Mouse (Mus musculus): ENCODE data around the gene E4f1.

Gene E4f1

DNA sequence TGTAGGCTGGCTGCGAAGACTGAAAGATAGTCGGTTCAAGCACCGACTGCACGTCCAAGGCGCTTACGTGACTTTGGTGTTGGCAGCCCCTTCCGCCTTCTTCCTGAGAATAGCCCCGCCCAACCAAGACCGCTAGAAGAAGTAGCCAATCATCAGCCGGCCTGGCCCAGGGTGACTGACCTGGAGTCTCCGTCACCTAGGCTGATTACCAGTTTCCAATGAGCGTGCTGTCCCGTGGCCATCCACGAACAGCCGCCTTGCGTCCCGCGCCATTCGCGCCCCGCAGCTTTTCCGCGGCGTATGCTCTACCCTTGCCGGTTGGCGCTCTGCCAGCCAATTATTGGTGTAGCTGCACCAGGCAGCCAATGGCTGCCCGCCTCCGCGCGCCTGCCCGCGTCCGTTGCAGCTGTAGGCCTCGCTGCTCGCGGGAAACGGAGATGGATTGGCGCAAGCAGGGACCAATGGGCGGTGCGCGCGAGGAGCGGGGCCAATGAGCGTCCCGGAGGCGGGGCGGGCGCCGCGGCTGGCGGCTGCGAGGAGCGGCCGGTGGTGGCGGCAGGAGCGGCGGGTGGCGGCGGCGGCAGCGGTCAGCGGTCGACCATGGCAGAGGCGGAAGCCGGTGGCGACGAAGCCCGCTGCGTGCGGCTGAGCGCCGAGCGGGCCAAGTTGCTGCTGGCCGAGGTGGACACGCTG, at the start of gene E4f1, which contains the start of gene Pgp:
E4f1 (minus strand) TSS at position 404 of the 693 bp plus-strand sequence.
Pgp (plus strand) TSS at position 483 of the 693 bp plus-strand sequence.
- DNase-seq (ENCODE audit: low read depth): peak; percentile 99

GRCm38 (mm10) chr17:24514270-24515257, 44.5 kb upstream of the E4f1 start:
- no peak for DNase-seq (ENCODE audit: low read depth)

DNA sequence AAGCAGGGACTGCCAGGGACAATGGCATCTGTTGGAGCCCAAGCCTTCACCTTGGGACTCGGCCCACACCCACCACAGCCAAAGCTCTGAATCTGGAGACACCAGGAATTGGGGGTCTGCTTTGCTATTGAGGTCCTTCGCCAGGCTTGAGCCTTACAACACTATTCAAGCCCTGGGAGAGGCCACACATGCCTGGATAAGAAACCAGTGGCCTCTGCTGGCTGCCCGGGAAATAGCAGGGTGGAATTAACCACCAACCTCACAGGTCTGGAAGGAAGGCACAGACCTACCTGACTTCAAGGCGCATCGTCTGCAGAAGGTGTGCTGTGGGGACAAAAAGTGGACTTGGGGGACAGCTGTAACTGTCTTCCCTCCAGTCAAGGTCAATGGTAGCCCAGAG, 43.5 kb upstream of the E4f1 start:
- peak; percentile 53 for DNase-seq (ENCODE audit: low read depth)

- DNase-seq (ENCODE audit: low read depth): no peak
Observed at GRCm38 (mm10) chr17:24507806-24508460, 37.8 kb upstream of the E4f1 start.

DNA sequence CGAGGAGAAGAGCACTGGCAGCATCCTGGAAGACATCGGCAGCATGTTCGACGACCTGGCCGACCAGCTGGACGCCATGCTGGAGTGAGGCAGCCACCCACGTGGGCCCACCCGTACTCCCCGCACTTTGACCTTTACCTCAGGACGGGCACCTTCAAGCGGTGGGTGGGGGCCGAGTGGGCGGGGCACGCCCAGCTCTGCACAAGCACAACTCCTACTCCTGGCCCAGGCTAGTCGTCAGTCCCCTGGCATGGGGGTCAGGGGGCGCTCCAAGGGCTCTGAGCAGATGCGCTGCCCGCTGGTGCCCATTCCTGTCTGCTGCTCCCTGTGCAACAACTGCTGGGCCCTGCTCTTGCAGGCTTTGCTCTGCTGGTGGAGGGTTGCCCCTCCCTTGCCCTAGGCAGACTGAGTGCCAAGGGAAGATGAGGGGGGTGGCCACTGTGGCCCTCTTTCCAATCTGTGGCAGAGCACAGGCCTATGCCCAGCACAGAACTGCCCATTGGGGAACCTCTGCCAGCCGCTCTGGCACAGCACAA, 37.1 kb upstream of the E4f1 start:
- DNase-seq (ENCODE audit: low read depth): no peak

DNA sequence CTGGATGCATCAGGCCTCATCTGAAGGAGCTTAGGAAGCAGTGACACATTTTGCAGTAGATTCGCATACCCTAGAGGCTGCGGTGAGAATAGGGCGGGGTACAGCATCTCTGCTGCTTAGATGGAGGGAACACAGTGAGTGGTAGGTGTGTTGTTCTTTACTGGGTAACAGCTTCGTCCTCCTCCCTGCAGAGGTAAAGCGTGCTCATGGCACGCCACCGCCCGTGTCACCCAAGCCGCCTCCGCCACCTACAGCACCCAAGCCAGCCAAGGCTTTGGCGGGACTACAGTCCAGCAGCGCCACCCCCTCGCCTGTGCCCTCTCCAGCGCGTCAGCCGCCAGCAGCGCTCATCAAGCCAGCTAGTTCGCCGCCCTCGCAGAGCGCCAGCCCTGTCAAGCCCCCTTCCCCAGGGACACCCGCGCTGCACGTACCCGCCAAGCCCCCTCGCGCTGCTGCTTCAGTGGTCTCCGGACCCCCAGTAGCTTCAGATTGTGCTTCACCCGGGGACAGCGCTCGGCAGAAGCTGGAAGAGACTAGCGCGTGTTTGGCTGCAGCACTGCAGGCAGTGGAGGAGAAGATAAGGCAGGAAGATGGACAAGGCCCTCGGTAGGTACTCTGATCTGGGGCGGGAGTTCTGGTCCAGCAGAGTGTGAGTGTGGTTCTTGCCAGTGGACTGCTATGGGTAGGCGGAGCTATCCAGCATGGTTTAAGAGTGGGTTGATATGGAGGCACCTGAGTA, 36.4 kb upstream of the E4f1 start:
- DNase-seq (ENCODE audit: low read depth): no peak

- DNase-seq (ENCODE audit: low read depth): no peak
Observed at GRCm38 (mm10) chr17:24505286-24505955, 35.3 kb upstream of the E4f1 start.

DNA sequence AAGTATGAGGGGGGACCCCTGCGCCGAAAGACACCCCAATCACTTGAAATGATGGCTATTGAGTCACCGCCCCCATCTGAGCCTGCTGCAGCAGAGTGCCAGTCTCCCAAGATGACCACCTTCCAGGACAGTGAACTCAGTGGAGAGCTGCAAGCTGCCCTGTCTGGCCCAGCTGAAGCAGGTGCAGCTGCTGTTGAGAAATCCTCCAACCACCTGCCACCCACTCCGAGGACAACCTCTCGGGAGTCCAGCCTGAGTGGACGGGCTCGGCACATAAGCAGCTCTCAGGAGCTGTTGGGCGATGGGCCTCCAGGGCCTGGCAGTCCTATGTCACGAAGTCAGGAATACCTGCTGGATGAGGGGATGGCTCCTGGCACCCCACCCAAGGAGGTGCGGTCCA, 34.0 kb upstream of the E4f1 start:
- no peak for DNase-seq (ENCODE audit: low read depth)

GRCm38 (mm10) chr17:24502208-24502607, 32.1 kb upstream of the E4f1 start:
- DNase-seq (ENCODE audit: low read depth): peak; percentile 24

DNA sequence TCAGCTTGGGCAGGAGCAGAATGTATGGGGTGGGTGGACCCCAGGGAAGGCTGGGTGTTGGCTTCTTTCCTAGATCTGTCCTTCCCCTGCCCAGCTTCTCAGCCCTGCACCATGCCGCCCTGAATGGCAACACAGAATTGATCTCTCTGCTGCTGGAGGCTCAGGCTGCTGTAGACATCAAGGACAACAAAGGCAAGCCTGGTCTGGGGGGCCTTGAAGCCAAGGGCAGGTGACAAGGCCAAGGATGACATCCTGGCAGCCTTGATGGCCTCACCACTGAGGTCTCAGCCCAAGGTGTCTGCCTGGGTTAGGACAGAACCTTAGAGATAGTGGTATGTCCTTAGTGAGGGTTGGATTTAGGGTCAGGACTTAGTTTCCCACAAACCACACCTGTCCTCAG, 25.9 kb upstream of the E4f1 start:
- DNase-seq (ENCODE audit: low read depth): no peak

- no peak for DNase-seq (ENCODE audit: low read depth)
Observed at GRCm38 (mm10) chr17:24495443-24495842, 25.3 kb upstream of the E4f1 start.

DNA sequence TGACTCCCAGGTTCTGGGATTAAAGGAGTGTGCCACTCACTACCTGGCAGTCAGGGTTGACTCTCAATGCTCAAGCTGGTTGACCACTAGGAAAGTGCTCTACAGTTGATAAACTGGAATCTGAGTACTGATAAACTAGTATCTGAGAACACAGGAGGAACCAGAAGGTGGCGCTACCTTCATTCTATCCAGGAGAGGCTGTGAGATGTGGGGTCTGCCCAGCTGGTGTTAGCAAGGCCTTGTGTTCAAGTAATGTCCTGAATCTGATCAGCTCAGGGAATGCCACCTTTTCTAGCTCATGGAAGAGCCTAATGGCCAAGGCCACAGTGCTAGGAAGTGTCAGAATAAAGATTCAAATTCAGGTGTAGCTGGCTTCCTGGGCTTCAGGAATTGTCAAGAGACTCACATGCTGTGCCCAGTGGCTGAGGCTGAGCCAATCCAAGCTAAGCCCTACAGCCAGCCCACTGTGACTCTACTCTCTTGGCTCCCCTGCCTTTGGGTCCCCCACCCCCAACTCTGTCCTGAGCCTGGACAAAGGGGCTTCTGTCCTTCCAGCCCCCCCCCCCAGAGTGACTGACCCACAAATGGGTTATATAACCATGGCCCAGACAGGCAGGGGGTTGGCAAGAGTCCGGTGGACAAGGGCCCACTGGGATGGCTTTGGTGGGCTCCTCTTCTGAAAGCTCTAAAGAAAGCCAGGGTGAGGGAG, 24.7 kb upstream of the E4f1 start:
- DNase-seq (ENCODE audit: low read depth): peak; percentile 78

DNA sequence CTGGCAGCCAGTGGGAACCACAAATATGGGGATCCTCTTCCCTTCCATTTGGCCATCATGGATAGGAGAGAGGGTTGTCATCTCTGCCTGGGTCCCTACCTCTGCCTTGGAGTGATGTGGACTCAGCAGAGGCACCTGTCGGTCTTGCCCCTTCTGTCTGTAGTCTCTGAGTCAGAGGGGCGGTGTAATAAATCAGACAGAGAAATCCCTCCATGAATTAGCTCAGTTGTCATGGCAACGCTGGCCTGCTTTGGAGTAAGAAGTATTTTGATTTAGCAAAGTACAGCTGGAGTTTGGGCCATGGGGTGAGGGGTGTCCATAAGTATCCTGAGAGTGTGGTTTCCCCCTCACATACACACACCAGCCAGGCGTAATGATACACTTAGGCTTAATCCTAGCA, 20.3 kb upstream of the E4f1 start:
- no peak for DNase-seq (ENCODE audit: low read depth)

DNA sequence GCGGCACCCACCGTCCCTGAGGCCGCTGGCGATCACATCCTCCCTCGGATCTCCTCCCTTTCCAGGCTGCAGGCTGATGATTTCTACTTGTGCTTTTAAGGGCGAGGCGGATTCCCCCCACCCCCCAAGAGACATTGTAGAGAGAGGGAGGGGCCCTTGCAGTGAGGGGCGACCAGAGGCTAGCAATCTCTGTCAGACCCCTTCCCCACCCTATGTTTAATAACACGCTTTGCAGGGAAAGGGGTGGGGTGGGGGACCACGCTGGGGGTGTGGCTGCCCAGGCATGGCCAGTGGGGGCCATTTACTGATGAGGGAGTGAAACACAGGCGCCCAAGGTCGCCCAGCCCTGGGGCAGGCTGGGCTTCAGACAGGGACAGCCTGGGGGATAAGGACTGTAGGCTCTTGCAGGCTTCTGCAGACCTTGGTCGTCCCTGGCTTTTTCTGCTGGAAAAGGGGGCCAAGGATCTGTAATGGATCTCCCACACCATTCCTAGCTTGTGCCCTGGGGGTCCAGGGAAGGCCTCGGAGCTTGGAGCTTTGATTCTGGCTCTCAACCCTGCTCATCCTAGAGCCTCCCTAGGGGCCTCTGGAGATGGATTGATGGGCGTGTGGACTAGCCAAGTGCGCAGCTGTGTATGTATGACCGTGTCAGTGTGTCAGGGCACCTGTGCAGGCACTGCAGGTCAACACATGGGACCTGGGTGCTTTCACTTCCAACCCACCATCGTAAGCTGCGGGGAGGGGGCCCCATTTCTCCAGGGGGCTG, 19.3 kb upstream of the E4f1 start:
- no peak for DNase-seq (ENCODE audit: low read depth)

DNA sequence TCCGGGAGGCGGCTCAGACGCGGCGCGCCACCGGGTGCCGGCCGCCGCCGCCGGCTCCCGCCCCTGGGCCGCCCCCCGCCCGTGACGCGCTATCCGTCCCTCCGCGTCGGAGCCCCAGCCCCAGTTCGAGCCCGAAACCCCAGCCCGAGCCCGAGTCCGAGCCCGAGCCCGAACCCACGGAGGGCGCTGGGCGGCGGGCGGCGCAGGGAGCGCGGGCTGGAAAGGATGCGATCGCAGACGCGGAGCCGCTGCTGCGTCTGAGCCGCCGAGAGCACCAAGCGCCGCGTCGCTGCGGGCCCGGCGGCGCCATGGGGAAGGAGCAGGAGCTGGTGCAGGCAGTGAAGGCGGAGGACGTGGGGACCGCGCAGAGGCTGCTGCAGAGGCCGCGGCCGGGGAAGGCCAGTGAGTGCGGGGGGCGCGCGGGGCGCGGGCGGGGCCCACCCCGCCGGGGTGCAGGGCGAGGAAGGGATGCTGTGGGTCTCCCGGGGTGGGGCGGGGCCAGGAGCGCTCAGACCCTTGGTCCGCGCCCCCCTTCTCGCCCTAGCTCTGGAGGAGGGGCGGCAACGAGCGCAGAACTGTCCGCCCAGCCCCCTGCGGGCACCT, 18.6 kb upstream of the E4f1 start:
- no peak for DNase-seq (ENCODE audit: low read depth)

DNA sequence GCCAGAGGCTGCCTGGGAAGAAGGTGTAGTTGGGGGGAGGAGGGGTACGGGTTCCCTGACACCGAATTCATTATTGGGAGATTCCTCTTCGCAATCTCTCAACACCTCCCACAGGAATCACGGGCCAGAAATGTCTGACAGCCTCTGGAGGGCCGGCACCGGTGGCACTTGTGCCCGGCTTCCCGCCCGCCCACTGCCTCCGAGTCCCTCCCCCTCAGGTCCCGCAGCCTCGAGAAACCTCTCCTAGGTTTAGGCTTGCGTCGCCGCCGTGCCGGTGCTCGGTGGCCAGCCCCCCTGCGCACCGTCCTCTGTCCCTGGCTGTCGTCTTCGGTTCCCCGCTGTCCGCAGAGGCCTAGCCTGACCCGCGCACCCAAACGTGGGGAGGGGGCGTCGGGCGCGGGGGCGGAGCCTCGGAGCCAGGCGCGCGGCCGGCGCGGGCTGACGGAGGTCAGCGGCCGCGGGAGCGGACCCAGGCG, 18.1 kb upstream of the E4f1 start, which contains the start of gene Caskin1:
Caskin1 (plus strand) TSS at position 416 of the 476 bp plus-strand sequence.
- no peak for DNase-seq (ENCODE audit: low read depth)

DNA sequence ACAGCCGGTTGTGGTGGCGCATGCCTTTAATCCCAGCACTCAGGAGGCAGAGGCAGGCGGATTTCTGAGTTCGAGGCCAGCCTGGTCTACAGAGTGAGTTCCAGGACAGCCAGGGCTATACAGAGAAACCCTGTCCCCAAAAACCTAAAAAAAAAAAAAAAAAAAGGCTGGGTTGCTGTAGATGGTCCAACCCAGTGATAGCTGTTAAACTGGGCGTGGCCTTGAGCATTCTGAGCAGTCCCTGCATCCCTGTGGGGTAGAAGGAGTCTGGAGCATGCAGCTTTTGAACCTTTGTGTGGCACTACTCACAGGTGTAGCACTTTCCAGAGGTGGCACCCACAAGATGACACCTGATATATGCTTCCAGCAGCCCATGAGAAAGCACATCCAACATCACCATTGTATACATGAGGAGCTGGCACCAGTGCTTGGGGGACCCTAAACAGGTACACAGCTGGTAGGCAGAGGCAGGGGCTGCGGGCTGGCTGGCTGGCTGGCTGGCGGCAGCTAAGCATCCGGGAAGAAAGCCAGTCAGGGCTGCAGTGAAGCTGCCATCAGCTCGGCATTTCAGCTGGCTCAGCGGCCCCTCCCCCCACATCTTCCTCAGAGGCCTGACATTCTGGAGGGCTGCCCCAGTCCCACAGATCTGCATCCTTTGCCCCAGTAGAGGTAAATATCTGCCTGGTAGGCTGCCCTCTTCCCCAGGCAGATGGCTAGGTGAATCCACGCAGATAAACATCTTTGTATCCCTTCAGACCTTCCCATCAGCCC, 15.2 kb upstream of the E4f1 start:
- DNase-seq (ENCODE audit: low read depth): no peak

- DNase-seq (ENCODE audit: low read depth): no peak
Observed at GRCm38 (mm10) chr17:24483495-24483894, 13.4 kb upstream of the E4f1 start.

All from 416B (cell line).